Mouse (Mus musculus) heart, postnatal 0 days (tissue): Measurements from ENCODE around the gene Cyp2c23.

Source experiments
- CTCF ChIP-seq: IDR thresholded peaks from 2 replicates; pipeline ENCODE4 v1.5.1; 2016; ENCODE audit warnings: antibody characterized with exemption, control low read depth, low read depth
- EP300 ChIP-seq: IDR thresholded peaks from 2 replicates; pipeline ENCODE4 v1.6.1; 2016; ENCODE audit warnings: antibody characterized with exemption, low read depth

DNA sequence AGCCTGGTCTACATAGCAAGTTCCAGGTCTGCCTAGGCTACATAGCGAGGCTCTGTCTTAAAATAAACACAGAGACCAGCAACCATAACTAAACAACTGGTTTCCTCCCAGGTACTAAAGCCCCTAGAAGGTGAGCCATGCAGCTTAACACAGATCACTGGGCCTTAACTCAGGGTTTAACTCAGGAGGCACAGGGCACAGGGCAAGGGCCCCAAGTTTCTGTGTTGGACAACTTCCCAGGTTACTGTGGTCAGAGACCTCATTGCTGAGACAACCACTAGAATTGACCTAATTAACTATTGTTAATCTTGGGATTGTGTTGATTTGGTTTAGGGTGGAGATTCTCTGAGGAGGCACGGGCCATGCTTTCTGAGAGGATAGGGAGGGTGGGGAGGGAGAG lies 62.5 kb downstream of the Cyp2c23 start:
- TF ChIP-seq CTCF (no peak), EP300 (no peak)
